Mouse (Mus musculus) heart, adult 2 months (tissue): Measurements from ENCODE around the gene Tagap.

Experiments used
- CTCF ChIP-seq: fragments of 200-600 bp; IDR thresholded peaks from 2 replicates; pipeline ENCODE4 v1.8.1; 2022; ENCODE audit warnings: antibody characterized with exemption, mild to moderate bottlenecking, moderate library complexity
- EP300 ChIP-seq: fragments of 200-500 bp; IDR thresholded peaks from 2 replicates; pipeline ENCODE4 v1.6.1; 2011; ENCODE audit warnings: low read depth, low read length, control low read depth; ENCODE audit not compliant: insufficient read depth

- TF ChIP-seq CTCF (no peak), EP300 (no peak)
These were observed 11.1 kb upstream of the Tagap start for GRCm38 (mm10) chr17:7914596-7915227.
